Mouse (Mus musculus): Measurements from ENCODE around the gene Depdc5.

Depdc5 gene

DNA sequence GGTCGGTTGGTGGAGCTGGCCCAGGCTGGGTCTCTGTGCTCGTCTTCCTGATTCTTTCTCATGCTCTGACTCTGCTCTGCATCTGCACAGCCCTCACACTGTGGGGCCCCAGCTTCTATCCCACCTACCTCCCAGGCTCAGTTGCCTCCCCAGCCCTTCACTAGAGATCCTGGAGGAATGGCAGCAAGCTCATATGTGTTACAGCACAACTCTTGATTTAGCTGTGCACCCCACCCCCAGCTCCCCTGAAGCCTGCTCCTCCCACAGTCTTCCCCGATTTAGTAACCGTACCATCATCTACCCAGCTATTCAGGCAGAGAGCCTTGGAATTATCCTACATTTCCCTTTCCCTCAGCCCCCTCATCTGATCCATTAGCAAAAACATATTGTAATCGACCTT is 137.6 kb downstream of the Depdc5 start:
- DNase-seq (ENCODE audit: low read depth) = no peak

DNA sequence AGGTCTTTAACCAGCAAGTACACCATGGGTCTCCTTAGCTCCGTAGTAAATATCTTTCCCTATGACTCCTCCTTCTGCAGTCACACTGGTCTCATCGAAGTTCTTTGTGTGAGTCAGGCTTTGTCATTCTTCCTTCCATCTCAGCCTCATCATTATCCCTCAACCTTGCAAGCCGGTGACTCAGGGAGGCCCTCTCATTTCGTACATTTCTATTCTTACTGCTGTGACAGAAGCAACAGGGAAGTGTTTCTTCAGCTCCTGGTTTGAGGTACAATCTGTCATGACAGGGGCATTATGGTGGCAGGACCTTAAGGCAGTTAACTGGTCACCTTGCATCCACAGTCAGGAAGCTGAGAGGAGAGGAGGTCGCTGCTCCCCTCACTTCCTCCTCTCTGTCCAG is 139.3 kb downstream of the Depdc5 start:
- no peak for DNase-seq (ENCODE audit: low read depth)

DNA sequence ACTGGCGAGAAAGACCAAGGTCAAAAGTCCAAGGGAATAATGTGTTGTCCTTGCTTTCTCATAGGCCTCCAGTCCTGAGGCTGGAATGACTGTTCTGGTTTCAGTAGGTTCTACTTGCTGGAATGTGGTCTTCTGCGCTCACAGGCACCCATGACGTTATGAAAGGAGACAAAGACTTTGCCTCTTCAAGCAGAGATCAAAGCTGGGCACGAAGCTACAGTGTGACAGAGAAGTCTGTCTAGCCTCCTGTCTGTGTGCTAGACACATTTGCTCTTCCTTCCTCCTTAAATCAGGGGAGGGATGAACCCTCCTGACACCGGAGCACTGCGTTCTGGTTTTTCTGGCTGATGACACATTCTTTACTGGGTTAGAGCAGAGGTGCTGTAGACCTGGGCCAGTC is 140.0 kb downstream of the Depdc5 start:
- DNase-seq (ENCODE audit: low read depth) = no peak

DNA sequence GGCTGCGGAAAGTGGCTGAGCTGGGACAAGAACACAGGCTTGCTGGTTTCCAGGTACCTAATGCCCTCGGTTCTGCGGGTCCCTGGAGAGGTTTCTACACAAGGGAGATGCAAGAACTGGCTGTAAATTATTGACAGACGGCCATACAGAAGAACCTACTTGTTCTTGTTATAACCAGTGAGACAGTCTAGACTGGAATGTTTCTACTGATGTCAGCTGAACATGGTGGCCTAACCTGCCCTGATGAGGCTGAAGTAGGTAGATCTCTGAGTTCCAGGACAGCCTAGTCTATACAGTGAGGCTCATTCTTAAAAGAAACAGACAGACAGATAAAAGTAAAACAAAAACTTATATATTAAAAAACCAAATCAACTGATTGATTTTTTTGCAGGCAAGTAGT is 140.6 kb downstream of the Depdc5 start:
- DNase-seq (ENCODE audit: low read depth) = no peak

DNA sequence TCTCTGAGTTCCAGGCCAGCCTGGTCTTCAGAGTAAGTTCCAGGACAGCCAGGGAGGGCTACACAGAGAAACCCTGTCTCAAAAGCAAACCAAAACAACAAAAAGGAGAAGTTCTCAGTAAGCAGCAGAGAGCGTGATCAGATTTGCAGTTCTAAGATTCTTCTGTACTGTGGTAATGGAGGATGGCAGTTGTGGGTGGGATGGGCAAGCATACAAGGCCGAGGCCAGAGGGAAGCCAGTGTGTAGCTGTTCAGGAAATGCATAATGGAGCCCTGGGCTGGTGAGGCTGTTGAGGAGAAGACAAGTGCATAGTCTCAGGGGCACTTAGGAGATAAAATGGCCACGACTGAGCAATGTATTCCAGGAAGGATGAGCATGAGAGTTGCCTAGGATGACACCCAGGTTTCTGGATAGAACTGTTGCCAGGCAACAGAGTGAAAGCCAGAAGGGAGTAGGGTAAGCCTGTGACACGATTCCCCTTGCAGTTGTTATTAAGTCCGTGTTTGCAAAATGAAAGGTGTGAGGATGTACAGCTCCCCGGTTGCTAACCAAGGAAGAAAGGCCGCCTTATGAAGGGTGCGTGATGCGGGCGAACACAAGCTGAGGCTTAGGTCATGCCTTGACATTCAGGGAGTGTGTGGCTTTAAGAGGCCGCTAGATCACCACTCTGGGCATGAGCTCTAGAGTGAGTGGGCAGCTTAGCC is 142.1 kb downstream of the Depdc5 start:
- DNase-seq (ENCODE audit: low read depth) = no peak

DNA sequence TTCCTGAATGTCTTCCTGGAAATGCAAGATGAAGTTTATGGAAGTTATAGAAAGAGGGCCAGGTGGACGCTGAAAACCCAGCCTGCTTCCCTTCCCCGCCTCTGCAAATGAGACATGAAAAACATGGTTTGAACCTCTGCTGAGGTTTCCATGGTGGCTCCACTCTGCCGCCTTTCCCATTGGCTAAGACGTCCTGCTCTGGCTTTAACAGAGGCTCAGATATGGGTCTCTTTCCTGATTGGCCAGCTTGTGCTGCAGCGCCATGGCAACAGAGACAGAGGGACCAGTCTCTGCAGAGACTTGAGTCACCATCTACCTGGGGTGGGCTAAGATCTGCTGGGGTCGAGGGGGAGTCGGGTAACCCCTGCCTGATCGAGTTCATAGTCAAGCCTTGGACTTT is 143.2 kb downstream of the Depdc5 start:
- no peak for DNase-seq (ENCODE audit: low read depth)

DNA sequence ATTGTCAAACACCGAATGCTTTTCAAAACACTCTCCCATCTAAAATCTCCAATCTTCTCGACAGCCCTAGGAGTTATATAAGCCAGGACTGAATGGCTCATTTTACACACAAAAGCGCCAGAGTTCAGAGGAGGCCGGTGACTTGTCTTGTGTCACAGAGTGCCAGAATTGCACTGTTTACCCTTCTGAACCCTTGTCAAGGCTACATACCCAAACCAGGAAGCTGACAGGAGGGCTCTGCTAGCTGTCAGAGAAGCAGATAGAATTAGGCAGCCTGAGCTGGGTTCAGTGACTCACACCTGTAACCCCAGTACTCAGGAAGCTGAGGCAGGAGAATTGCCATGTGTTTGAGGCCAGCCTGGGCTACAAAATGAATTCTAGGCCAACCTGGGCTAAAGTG is 143.9 kb downstream of the Depdc5 start:
- DNase-seq (ENCODE audit: low read depth) = no peak

DNA sequence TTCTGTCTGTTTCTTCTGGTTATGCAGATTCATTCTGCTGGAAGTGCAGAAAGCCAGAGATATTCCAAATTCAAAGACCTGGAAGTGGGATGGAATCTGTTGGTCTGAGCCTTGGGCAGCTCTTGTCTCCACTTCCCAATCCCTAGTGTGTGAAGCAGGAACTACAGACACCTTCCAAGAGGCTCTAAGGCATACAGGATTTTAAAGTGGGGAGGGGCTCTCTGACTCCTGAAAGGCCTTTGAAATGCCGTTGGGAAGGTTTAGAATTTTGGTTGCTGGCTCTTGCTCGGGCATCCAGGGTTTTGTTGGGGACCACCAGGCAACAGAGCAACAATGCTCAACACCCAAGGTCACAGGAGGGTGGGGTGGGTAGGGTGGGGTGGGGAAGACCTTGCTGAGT is 145.8 kb downstream of the Depdc5 start:
- DNase-seq (ENCODE audit: low read depth) = no peak

DNA sequence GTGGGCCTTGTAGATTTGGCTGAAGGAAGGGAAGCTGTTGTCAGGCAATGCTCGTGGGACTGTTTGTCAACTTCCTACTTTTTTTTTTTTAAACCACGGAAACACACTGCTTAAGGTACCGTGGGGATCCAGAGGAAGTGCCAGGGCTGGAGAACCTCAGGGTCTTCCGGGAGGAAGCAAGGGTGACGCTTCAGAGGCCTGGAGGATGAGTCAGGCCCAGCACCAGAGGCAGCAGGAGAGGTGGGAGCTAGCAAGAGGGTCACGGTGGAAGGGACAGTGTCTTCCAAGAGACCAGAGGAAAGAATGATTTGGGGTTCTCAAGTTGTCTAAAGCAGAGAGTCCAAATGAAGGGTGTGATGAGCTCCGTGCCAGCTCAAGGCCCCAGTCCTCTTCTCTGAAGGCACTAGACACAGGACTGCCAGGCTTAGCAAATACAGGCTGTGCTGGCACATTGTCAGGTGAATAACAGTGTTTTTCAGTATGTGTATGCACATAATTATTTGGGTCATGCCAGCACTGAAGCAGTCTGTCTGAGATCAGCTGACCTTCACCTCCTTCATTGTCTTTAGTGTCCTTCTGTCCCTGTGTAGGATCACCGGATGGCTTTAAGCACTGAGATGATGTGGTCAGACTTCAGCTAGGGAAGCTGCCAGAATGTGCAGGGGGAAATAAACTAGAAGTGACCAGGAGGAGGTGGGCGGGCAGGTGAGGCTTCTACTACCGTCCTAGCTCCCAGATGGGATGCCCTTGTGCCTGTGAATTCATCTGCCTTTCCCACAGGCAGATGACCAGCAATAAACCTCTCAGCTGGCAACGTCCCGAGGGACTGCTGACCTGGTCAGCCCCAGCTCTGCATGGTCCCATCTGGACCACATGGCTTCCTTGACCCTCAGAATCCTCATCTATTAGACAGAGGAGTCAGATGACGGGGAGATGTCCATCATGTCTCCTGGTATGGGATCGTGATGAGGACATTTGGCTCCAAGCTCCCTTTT is 146.6 kb downstream of the Depdc5 start:
- no peak for DNase-seq (ENCODE audit: low read depth)

DNA sequence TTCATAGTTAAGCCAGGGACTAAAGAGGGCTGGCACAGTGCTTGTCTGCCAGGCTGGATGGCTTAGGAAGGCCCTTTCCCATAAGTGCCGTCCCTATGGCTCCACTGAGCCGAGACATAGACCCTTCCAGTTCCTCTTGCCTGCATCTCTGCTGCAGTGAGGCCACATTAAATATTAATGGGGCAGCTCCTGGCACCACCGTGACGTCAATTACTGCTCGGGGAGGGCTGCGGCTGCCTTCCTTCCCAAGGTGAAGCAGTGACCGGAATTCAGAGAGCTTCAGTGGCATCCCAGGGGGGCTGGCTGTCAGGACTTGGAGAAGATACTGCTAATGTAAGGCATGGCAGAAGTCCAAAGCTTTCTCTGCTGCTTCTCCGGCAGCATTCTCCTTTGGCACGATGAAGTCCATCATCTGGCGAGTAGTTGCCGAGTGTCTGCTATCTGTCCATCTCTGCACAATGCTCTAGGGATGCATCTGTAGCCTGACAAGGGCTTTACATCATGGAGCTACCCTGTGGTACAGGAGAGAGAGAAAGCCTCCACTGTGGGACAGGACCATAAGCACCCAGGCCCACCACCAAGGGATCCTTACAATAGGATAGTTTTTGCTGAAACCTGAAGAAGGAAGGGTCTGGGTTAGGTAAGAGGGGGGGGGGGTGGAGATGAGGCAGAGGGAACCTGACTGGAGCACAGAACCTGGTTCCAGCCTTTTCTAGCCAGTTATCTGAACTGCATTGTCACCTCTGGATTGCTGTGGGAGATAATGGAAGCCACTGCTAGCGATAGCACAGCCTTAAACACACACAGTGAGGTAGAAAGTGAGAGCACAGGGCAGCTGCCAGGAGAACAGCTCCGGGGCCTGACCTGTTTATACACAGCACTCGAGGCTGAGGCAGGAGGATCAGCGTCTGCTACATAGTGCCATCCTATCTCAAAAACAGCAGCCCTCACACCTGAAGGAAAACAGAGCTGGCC is 147.9 kb downstream of the Depdc5 start:
- DNase-seq (ENCODE audit: low read depth) = no peak

DNA sequence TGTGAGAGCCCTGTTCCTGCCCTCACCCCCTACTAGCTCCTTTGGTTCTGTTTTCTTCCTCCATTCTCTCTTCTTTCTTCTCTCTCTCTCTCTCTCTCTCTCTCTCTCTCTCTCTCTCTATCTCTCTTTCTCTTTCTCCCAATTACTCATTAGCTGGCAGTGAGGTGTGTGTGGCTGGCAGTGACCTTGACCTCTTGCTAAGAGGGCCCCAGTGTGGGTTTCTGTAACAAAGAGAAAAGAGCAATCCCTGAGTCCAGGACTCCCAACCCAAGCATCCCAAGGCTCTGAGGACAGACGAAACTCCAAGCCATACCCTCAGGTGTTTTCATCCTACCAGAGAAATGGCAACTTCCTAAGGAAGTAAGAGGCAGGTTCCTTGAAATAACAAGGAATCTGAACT is 150.6 kb downstream of the Depdc5 start:
- DNase-seq (ENCODE audit: low read depth) = no peak

DNA sequence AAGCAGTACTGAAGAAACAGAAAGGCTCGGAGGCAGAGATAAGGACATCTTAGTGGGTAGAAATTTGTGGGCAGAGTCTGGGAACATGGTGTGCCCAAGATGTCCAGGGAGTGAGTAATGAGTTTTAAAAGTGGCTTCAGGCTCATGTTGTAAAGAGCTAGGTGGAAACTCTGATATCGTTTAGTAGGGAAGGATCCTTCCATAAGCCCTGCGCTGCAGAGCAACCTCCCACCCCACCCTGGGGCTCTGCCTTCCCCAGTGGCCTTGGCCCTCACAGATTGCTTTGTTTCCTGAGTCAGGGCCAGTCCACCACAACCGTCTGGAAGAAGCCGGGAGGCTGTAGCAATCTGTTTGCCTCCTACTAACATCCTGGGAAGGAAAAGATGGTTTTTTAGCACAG is 152.1 kb downstream of the Depdc5 start:
- no peak for DNase-seq (ENCODE audit: low read depth)

DNA sequence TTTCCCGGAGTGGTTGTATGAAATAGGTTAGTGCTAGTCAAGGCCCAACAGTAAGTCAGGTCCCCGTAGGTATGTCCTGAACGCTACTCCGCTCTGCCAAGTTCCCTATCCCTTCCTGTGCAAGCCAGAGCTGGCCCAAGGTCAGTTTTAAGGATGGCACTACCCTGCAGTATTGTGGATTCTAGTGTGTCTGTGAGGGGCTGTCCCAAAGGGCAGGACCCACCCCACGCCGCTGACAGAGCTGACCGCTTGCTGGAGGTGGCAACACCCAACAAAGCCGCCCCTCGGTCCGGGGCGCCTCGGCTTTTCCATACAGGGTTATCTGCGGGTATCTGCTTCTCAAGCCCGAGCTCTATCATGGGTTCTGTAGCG is 154.7 kb downstream of the Depdc5 start:
- no peak for DNase-seq (ENCODE audit: low read depth)

DNA sequence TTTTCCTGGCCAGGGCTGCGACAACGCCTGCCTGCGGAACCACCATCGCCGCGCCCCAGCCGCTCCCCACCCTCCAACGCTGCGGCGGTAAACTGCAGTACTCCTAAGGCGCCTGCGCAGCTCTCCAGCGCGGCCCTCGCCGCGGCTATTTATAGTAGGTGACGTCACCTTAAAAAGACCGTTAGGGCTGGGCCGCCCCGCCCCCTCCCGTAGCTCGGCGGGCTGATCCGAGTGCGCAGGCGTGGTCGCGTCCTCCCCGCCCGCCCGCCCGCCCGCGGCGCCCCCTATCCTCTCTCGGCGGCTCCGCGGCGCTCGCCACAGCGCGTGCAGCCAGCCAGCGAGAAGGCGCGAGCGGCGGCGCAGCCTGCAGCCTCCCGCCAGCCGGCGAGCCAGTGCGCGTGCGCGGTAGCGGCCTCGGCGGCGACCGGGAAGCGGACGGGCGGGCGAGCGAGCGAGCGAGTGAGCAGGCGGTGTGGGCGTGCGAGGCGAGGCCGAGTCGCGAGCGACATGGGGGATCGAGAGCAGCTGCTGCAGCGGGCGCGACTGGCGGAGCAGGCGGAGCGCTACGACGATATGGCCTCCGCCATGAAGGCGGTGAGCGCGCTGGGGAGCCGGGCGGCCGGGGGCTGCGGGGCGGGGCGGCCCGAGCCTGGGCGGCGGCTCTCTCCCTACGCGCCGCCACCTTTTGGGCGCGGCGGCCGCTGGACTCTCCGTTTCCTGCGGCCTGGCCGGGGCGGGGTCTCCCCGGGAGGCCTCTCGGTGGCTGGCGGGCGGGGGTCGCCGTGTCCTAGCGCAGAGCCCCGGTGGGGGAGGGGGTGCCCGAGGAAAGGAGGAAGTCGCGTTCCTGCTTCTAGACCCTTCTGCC is 155.3 kb downstream of the Depdc5 start, which contains the start of gene Ywhah:
TSS of gene Ywhah (plus strand) at position 256 of the 865 bp plus-strand sequence.
- peak; percentile 99 for DNase-seq (ENCODE audit: low read depth)

DNA sequence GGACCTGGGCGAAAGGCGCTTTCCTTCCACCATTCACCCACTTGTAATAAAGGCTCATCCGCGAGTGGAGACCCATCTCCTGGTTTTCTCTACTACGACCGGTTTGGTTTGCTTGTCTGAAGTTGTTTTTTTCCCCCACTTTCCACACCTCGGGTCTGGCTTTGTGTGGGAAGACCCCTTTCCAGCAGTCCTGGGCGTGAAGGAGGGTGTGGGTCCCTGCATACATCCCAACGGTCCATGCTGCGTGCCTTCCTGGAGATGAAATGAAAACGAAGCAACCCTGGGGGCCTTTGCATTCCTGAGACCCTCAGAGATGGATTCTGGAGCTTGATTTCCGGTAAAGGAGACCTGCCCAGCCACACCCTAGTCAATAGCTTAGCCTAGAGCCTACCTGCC is 155.9 kb downstream of the Depdc5 start:
- no peak for DNase-seq (ENCODE audit: low read depth)

DNA sequence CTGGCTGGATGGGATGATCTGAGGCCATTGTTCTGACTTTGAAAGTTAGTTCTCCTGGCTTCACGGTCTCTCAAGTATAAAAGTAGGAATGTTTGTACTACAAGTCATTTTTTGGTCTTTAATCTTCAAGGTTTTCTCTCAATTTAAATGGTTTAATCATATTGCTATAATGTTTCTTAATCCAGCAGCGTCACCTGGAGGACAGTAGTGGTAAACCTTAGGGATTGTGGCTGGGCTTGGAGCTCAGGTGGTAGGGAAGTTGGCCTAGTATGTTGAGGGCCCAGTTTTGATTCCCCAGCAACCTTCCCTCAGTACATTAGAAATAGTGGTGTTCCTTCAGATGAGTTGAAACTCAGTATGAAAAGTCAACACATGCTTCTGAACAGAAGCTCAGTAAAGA is 158.1 kb downstream of the Depdc5 start:
- peak; percentile 77 for DNase-seq (ENCODE audit: low read depth)

DNA sequence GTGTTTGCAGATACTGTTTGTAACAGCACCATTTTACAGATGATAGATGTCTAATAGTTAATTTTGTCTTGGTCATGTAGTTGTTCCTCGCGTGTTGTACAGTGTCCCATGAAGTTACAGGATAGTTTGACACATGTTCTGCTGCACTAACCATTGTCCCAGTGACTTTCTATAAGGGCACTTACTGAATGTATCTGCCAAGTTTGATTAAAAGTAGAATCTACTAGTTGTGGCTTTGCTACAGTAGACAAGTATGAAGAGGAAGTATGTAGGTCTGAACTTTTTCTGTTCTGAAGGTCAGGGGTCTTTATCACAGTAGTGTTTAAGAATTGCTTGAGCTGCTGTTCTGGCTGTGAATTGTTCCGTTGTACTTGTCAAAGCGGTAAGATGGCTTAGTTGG is 159.8 kb downstream of the Depdc5 start:
- no peak for DNase-seq (ENCODE audit: low read depth)

DNA sequence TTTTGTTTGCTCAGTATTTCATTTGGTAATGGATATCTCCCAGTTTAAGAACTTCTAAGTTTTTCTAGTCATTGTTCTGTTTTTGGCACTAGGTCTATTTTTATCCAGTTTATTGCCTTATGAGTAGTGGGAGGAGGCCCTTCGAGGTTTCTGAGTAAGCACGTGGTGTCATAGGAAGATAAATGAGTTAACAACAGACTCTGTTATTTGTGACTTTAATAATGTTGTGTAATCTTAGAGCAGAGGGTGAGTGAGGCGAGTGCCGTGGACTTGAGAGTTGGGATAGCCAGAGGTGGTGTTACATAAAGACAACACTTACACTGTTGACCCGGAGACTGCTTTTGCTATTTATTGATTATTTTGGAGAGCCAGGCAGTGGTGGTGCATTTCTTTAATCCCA is 161.0 kb downstream of the Depdc5 start:
- DNase-seq (ENCODE audit: low read depth) = no peak

DNA sequence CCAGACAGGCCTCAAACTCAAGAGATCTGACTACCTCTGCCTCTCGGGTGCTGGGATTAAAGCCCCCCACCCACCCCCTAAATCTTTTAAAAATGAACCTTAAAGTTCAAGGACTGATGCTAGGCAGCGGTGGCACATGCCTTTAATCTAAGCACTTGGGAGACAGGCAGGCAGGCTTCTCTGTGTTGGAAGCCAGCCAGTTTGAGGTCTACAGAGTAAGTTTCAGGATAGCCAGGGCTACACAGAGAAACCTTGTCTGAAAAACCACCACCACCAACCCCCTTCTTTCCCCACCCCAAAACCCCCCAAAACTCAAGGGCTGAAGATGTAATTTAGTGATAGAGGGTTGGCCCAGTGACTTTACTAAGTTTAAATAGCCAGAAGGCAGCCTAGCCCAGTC is 165.2 kb downstream of the Depdc5 start:
- DNase-seq (ENCODE audit: low read depth) = no peak

DNA sequence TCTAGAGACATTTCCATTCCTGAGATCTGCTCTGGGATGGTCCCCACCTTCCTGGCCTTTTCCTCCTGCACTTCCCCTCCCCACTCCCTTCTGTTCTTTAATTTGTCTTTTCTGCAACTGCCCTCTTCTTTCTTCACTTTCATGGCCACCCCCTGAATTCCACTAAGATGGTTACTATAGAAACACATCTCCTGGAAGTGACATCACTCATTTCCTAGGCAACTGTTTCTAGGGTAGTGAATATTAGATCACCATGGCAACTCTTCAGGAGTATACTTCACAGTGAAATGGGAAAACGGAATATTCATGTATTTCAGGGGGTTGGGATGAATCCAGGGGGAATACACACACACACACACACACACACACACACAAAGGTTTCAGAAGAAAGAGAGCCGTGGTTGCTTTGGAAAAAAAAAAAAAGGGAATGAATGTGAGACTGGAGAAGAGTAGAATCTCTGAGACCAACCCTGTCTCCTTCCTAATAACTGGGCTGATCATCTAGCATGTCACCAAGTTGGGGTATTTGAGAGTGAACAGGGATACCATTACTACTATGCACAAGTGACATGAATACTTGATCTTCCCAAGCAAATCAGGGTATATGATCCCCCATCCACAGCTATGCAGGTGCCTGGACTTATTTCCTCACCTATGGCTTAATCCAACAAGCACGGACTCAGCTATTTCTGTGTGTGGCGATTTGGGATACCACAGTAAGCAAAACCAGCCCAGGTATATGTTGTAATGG is 167.1 kb downstream of the Depdc5 start:
- no peak for DNase-seq (ENCODE audit: low read depth)

Data from induced T-regulatory cell, adult 2 months (primary cell).